Mouse (Mus musculus) kidney, embryonic 15.5 days (tissue): ENCODE measurements around the gene Rnf214. TPM values are rescaled to one million over a fixed set of nuclear protein-coding genes. Genes with fewer than 3 reads are reported as not detected.
A peak's percentile ranks its signal among the peaks of the same experiment; 100 is the strongest.

Source experiments
- ATAC-seq: fragments of 200-750 bp; cut with Nextera tagmentation; replicated peaks from 2 replicates; pipeline ENCODE4 v1.8.0; 2017; ENCODE audit warnings: moderate TSS enrichment; ENCODE audit not compliant: low FRiP score
- H3K27ac ChIP-seq: fragments of 300-500 bp; sonication (generic); 2 replicates; pipeline ENCODE4 v1.5.1; 2015; ENCODE audit warnings: mild to moderate bottlenecking, inconsistent platforms
- H3K27me3 ChIP-seq: fragments of 300-500 bp; sonication (generic); 2 replicates; pipeline ENCODE4 v1.6.1; 2015; ENCODE audit warnings: inconsistent platforms
- H3K36me3 ChIP-seq: fragments of 300-500 bp; sonication (generic); 2 replicates; pipeline ENCODE4 v1.6.1; 2015; ENCODE audit warnings: inconsistent platforms
- H3K4me1 ChIP-seq: fragments of 300-500 bp; sonication (generic); 2 replicates; pipeline ENCODE4 v1.6.1; 2015; ENCODE audit warnings: inconsistent platforms
- H3K4me2 ChIP-seq: fragments of 300-500 bp; sonication (generic); 2 replicates; pipeline ENCODE4 v1.6.1; 2015; ENCODE audit warnings: moderate library complexity, mild to moderate bottlenecking, inconsistent platforms
- H3K4me3 ChIP-seq: fragments of 300-500 bp; sonication (generic); replicated peaks from 2 replicates; pipeline ENCODE4 v1.5.1; 2015; ENCODE audit warnings: mild to moderate bottlenecking, inconsistent platforms
- H3K9ac ChIP-seq: fragments of 300-500 bp; sonication (generic); 2 replicates; pipeline ENCODE4 v1.6.1; 2015; ENCODE audit warnings: mild to moderate bottlenecking, inconsistent platforms
- H3K9me3 ChIP-seq: fragments of 300-500 bp; sonication (generic); replicated peaks from 2 replicates; pipeline ENCODE4 v1.6.1; 2016; ENCODE audit warnings: inconsistent platforms
- WGBS: fragments of 180-500 bp; shearing (Covaris S2); methylation state at CpG from one replicate; pipeline ENCODE4 v1.1.7; 2015; ENCODE audit warnings: mixed read lengths; 5-methylcytosine and 5-hydroxymethylcytosine counted together
- microRNA-seq: library from miRNA; unstranded; fragments of <30 nt; microRNA quantifications from one replicate; pipeline ENCODE4, GENCODE M21; 2016
- polyA plus RNA-seq: library from polyadenylated mRNA; unstranded; fragments of >200 nt; fragmentation: Nextera tagmentation; extraction: Ambion mirVana; gene quantifications from 2 replicates; pipeline ENCODE4 v1.2.1, GENCODE M21; 2015

Rnf214 gene
- polyA plus RNA-seq, 1 experiment from 2014 or later: 62.3 TPM

- H3K4me1 ChIP-seq: peaks cover 9% of the 10 kb centered on the region
- H3K27ac ChIP-seq: peak overlapping the region; percentile 85
- H3K9me3 ChIP-seq: peaks cover 5% of the 10 kb centered on the region
- peak overlapping the region; percentile 77 for H3K9ac ChIP-seq
- ATAC-seq: peak; percentile 7; the same call in 1 of the 2 replicates
- H3K27me3 ChIP-seq: no peaks in the 10 kb centered on the region
- H3K4me2 ChIP-seq: peak overlapping the region; percentile 84
- peaks cover 7% of the 10 kb centered on the region for H3K36me3 ChIP-seq
- peak overlapping the region; percentile 89 for H3K4me3 ChIP-seq
- 4% methylated on average over 23 of the region's 23 CpGs for WGBS
Observed at GRCm38 (mm10) chr9:45827663-45828290, 78.9 kb downstream of the Rnf214 start.

GRCm38 (mm10) chr9:45818406-45819011 lies 88.2 kb downstream of the Rnf214 start:
- Histone ChIP-seq H3K36me3 (peaks cover 49% of the 10 kb centered on the region), H3K9ac (no peak overlapping the region), H3K27ac (no peak overlapping the region), H3K4me3 (no peak overlapping the region), H3K9me3 (no peaks in the 10 kb centered on the region), H3K27me3 (no peaks in the 10 kb centered on the region), H3K4me2 (no peak overlapping the region), H3K4me1 (peaks cover 8% of the 10 kb centered on the region)
- ATAC-seq: no peak
- WGBS: 88% methylated on average over 9 of the region's 9 CpGs

GRCm38 (mm10) chr9:45815525-45815924 lies 91.2 kb downstream of the Rnf214 start:
- H3K4me1 ChIP-seq: peaks cover 8% of the 10 kb centered on the region
- no peak overlapping the region for H3K4me2 ChIP-seq
- no peaks in the 10 kb centered on the region for H3K27me3 ChIP-seq
- H3K9ac ChIP-seq: no peak overlapping the region
- H3K9me3 ChIP-seq: no peaks in the 10 kb centered on the region
- H3K27ac ChIP-seq: 0 out of 2 replicates have a peak overlapping the region, but pooled peaks have one; percentile 10
- 0 out of 2 replicates have a peak, but pooled peaks have one; percentile 36 for ATAC-seq
- 57% methylated on average over 10 of the region's 10 CpGs for WGBS
- peaks cover 34% of the 10 kb centered on the region for H3K36me3 ChIP-seq
- no peak overlapping the region for H3K4me3 ChIP-seq

DNA sequence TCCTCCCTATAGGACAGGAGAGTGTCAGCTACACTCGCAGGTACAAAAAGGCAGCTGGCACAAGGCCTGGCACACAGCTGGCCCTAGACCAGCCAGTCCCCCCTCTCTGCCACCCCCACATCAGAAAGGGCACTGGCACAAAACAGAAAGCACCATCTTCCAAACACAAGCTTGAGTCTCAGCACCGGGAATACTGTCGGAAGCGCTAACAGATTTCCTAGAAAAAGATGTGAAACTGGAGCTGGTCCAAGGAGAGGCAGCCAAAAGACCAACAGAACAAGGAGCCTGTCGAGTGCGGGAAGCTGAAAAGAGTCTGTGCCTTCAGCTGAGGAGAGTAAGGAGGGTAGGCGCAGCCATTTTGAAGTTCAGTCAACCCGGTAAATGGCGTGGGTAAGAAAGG lies 91.6 kb downstream of the Rnf214 start:
- Histone ChIP-seq H3K4me1 (peaks cover 8% of the 10 kb centered on the region), H3K4me3 (no peak overlapping the region), H3K9ac (no peak overlapping the region), H3K9me3 (no peaks in the 10 kb centered on the region), H3K27me3 (no peaks in the 10 kb centered on the region), H3K36me3 (peaks cover 34% of the 10 kb centered on the region), H3K4me2 (no peak overlapping the region), H3K27ac (0 out of 2 replicates have a peak overlapping the region, but pooled peaks have one; percentile 10)
- ATAC-seq: no peak
- WGBS: 79% methylated on average over 9 of the region's 9 CpGs

Small RNAs within 50 kb of the gene (microRNA-seq; reads per million reads assigned to microRNA genes)
- not detected for gene Mir7087

Other genes starting within 250 kb of the Rnf214 start
- 28.3 and 30.6 TPM in 2 replicates for gene Cep164, start 78.2 kb downstream of the Rnf214 start, polyA plus RNA-seq
- 32.9 and 33.9 TPM in 2 replicates for gene Bace1, start 68.3 kb downstream of the Rnf214 start, polyA plus RNA-seq
- 19.4 and 22.0 TPM in 2 replicates for gene Pcsk7, start 414 bp downstream of the Rnf214 start, polyA plus RNA-seq
- 56.4 and 108 TPM in 2 replicates for gene Tagln, start 29.1 kb upstream of the Rnf214 start, polyA plus RNA-seq
- gene Sidt2, start 48.3 kb upstream of the Rnf214 start, polyA plus RNA-seq: 37.3 and 39.3 TPM in 2 replicates
- 162 and 170 TPM in 2 replicates for gene Pafah1b2, start 105.8 kb upstream of the Rnf214 start, polyA plus RNA-seq
- gene Sik3, start 105.9 kb upstream of the Rnf214 start, polyA plus RNA-seq: 9.9 and 10.2 TPM in 2 replicates